Mouse (Mus musculus) intestine, embryonic 14.5 days (tissue): ENCODE results near the gene Lrrc29. TPM values are rescaled to one million over a fixed set of nuclear protein-coding genes. Genes with fewer than 3 reads are reported as not detected.

Experiments
- ATAC-seq: fragments of 200-750 bp; cut with Nextera tagmentation; replicated peaks from 2 replicates; pipeline ENCODE4 v1.8.0; 2017; ENCODE audit warnings: low read depth, moderate number of reproducible peaks, moderate TSS enrichment, moderate library complexity; ENCODE audit not compliant: low FRiP score, low TSS enrichment
- DNase-seq: peaks from one replicate; pipeline ENCODE4 v3.0.0-alpha.2; 2018; ENCODE audit warnings: low spot score
- H3K27ac ChIP-seq: fragments of 300-500 bp; sonication (generic); 2 replicates; pipeline ENCODE4 v1.5.1; 2014; ENCODE audit warnings: low read depth, mild to moderate bottlenecking, control low read depth
- H3K27me3 ChIP-seq: fragments of 300-500 bp; sonication (generic); replicated peaks from 2 replicates; pipeline ENCODE4 v1.6.1; 2014; ENCODE audit warnings: low read length, control low read depth; ENCODE audit not compliant: control insufficient read depth, insufficient read depth
- H3K36me3 ChIP-seq: fragments of 300-500 bp; sonication (generic); 2 replicates; pipeline ENCODE4 v1.6.1; 2014; ENCODE audit warnings: low read length, control low read depth; ENCODE audit not compliant: control insufficient read depth, insufficient read depth
- H3K4me1 ChIP-seq: fragments of 300-500 bp; sonication (generic); replicated peaks from 2 replicates; pipeline ENCODE4 v1.6.1; 2014; ENCODE audit warnings: low read length, control low read depth, mixed read lengths; ENCODE audit not compliant: control insufficient read depth, insufficient read depth
- H3K4me2 ChIP-seq: fragments of 300-500 bp; sonication (generic); 2 replicates; pipeline ENCODE4 v1.6.1; 2014; ENCODE audit warnings: low read length
- H3K4me3 ChIP-seq: fragments of 300-500 bp; sonication (generic); 2 replicates; pipeline ENCODE4 v1.5.1; 2014; ENCODE audit warnings: low read depth, low read length, control low read depth, mixed read lengths
- H3K9ac ChIP-seq: fragments of 300-500 bp; sonication (generic); 2 replicates; pipeline ENCODE4 v1.6.1; 2014; ENCODE audit warnings: mild to moderate bottlenecking, low read length
- H3K9me3 ChIP-seq: fragments of 300-500 bp; sonication (generic); 2 replicates; pipeline ENCODE4 v1.6.1; 2016; ENCODE audit warnings: low read length, control low read depth; ENCODE audit not compliant: control insufficient read depth
- WGBS: fragments of 180-500 bp; shearing (Covaris S2); extraction: QIAGEN DNeasy Blood & Tissue Kit; methylation state at CpG from one replicate; pipeline ENCODE4 v1.1.7; 2014; 5-methylcytosine and 5-hydroxymethylcytosine counted together
- microRNA counts: library from miRNA; unstranded; fragments of <30 nt; microRNA quantifications from one replicate; lab custom pipeline; 2016
- microRNA-seq: library from miRNA; unstranded; fragments of <30 nt; microRNA quantifications from one replicate; pipeline ENCODE4, GENCODE M21; 2016
- polyA plus RNA-seq: library from polyadenylated mRNA; unstranded; fragments of >200 nt; fragmentation: Nextera tagmentation; extraction: Ambion mirVana; gene quantifications from 2 replicates; pipeline ENCODE4 v1.2.1, GENCODE M21; 2014

Gene Lrrc29
- polyA plus RNA-seq, 1 experiment from 2014 or later, result 1.9 TPM

DNA sequence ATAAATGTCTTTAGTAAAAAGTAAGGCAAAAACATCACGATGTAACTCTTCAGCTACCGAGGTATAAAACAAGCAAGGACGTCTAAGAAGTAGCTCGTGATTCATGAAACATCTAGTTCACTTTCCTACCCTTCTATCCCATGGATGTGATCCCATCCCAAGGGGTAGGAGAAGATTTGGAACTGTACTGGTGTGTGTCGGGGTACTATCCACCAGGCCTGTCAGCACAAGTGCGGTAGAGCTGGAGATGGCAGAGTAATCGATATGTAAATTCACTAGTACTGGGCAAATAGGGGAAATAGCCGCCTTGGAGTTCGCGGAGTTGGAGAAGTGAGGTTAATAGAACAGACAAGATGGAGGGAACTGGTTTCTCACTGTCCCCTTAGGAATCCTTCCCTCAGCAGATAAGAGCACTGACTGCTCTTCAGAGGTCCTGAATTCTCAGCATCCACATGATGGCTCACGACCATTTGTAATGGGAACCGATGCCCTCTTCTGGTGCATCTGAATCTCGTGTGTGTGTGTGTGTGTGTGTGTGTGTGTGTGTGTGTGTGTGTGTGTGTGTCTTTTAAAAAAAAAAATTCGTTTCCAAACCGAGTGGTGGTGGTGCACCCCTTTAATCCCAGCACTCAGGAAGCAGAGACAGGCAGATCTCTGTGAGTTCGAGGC is 62.7 kb downstream of the Lrrc29 start:
- Histone ChIP-seq H3K27me3 (peaks cover 69% of the 10 kb centered on the region), H3K4me3 (0 out of 2 replicates have a peak overlapping the region, but pooled peaks have one; percentile 71), H3K9ac (no peak overlapping the region), H3K4me2 (peak overlapping the region; percentile 79), H3K27ac (no peak overlapping the region), H3K9me3 (no peaks in the 10 kb centered on the region), H3K4me1 (peaks cover 20% of the 10 kb centered on the region), H3K36me3 (no peaks in the 10 kb centered on the region)
- 46% methylated on average over 16 of the region's 16 CpGs for WGBS
- no peak for ATAC-seq
- no peak for DNase-seq

MicroRNAs within 50 kb of the gene (microRNA counts, 519-probe panel; counts per million panel counts)
- microRNA mmu-miR-328 (lab: Ali Mortazavi, UCI), result 2,954 counts per million, percentile 33 among the panel's probes with 10 or more counts

Small RNA genes within 50 kb of the gene (microRNA-seq; reads per million reads assigned to microRNA genes)
- gene Gm27320 (not detected), gene Mir328 (258 reads per million, percentile 67 among the genes with 10 or more reads in this experiment)

Other genes with a start within 250 kb of the Lrrc29 start
- gene Ces3b, start 242.5 kb downstream of the Lrrc29 start, polyA plus RNA-seq, result not detected in 2 replicates
- gene Ces4a, start 194.5 kb downstream of the Lrrc29 start, polyA plus RNA-seq, result not detected in 2 replicates
- gene Cbfb, start 155.6 kb downstream of the Lrrc29 start, polyA plus RNA-seq, result 52.5 and 62.8 TPM in 2 replicates
- 29.5 and 29.8 TPM in 2 replicates for gene D230025D16Rik, start 101.1 kb downstream of the Lrrc29 start, polyA plus RNA-seq
- gene B3gnt9, start 71.1 kb downstream of the Lrrc29 start, polyA plus RNA-seq, result 19.1 and 20.3 TPM in 2 replicates
- gene Tradd, start 61.7 kb downstream of the Lrrc29 start, polyA plus RNA-seq, result 26.2 and 26.8 TPM in 2 replicates
- gene Fbxl8, start 61.6 kb downstream of the Lrrc29 start, polyA plus RNA-seq, result 4.5 and 4.9 TPM in 2 replicates
- gene Hsf4, start 56.5 kb downstream of the Lrrc29 start, polyA plus RNA-seq, result 0.35 TPM in 1 of 2 replicates, not detected in the other
- 1.3 and 1.4 TPM in 2 replicates for gene Nol3, start 50.1 kb downstream of the Lrrc29 start, polyA plus RNA-seq
- gene 4931428F04Rik, start 36.4 kb downstream of the Lrrc29 start, polyA plus RNA-seq, result 9.1 and 11.7 TPM in 2 replicates
- gene Exoc3l, start 30.2 kb downstream of the Lrrc29 start, polyA plus RNA-seq, result 9.8 and 10.1 TPM in 2 replicates
- gene E2f4, start 28.6 kb downstream of the Lrrc29 start, polyA plus RNA-seq, result 114 and 119 TPM in 2 replicates
- 16.8 and 17.7 TPM in 2 replicates for gene Elmo3, start 20.7 kb downstream of the Lrrc29 start, polyA plus RNA-seq
- gene Tmem208, start 76 bp upstream of the Lrrc29 start, polyA plus RNA-seq, result 136 and 138 TPM in 2 replicates
- gene Fhod1, start 21.7 kb upstream of the Lrrc29 start, polyA plus RNA-seq, result 3.2 and 3.5 TPM in 2 replicates
- 1.5 and 2.3 TPM in 2 replicates for gene Slc9a5, start 22.6 kb upstream of the Lrrc29 start, polyA plus RNA-seq
- gene Plekhg4, start 47.0 kb upstream of the Lrrc29 start, polyA plus RNA-seq, result 0.19 and 0.27 TPM in 2 replicates
- gene Kctd19, start 87.2 kb upstream of the Lrrc29 start, polyA plus RNA-seq, result 0.11 TPM in 1 of 2 replicates, not detected in the other
- 0.11 and 0.16 TPM in 2 replicates for gene Lrrc36, start 87.3 kb upstream of the Lrrc29 start, polyA plus RNA-seq
- gene Tppp3, start 145.2 kb upstream of the Lrrc29 start, polyA plus RNA-seq, result 36.2 and 39.8 TPM in 2 replicates
- 25.0 and 25.2 TPM in 2 replicates for gene Zdhhc1, start 170.6 kb upstream of the Lrrc29 start, polyA plus RNA-seq
- 3.1 and 3.8 TPM in 2 replicates for gene Hsd11b2, start 192.5 kb upstream of the Lrrc29 start, polyA plus RNA-seq
- 72.7 and 78.5 TPM in 2 replicates for gene Atp6v0d1, start 239.8 kb upstream of the Lrrc29 start, polyA plus RNA-seq